Mouse (Mus musculus) cerebellum, adult 11-12 months (tissue): ENCODE results near the gene Naaladl1.
"Not testable (repeated sequence)": the region's sequence is repeated elsewhere in the genome, so short reads cannot be mapped to it uniquely, and the experiment has no call there.

Experiments
- DNase-seq: peaks from one replicate; pipeline ENCODE4 v3.0.0; 2022

Naaladl1 gene

GRCm38 (mm10) chr19:6084478-6085248, 20.9 kb upstream of the Naaladl1 start, which contains the start of the genes Zfpl1 and Cdca5:
TSS of gene Zfpl1 (minus strand) at chr19:6084956.
TSS of gene Cdca5 (plus strand) at chr19:6084983.
- DNase-seq, result peak; percentile 98

- DNase-seq, result no peak
Observed at GRCm38 (mm10) chr19:6085417-6085879, 20.1 kb upstream of the Naaladl1 start.

- DNase-seq, result no peak
Observed at GRCm38 (mm10) chr19:6088841-6089240, 16.7 kb upstream of the Naaladl1 start.

- no peak for DNase-seq
Observed at GRCm38 (mm10) chr19:6094119-6094518, 11.5 kb upstream of the Naaladl1 start, which contains the start of gene AC131692.1. TSS of gene AC131692.1 (plus strand) at chr19:6094419.

- no peak for DNase-seq
Observed at GRCm38 (mm10) chr19:6097847-6098246, 7.7 kb upstream of the Naaladl1 start.

- no peak for DNase-seq
Observed at GRCm38 (mm10) chr19:6101186-6101585, 4.4 kb upstream of the Naaladl1 start.

- no peak for DNase-seq
Observed at GRCm38 (mm10) chr19:6102169-6102853, 3.3 kb upstream of the Naaladl1 start.

- DNase-seq, result no peak
Observed at GRCm38 (mm10) chr19:6104476-6104875, 1.1 kb upstream of the Naaladl1 start.

GRCm38 (mm10) chr19:6113116-6113515, 7.5 kb downstream of the Naaladl1 start:
- DNase-seq, result no peak

GRCm38 (mm10) chr19:6116113-6116850, 10.7 kb downstream of the Naaladl1 start:
- DNase-seq, result peak; percentile 58

- DNase-seq, result no peak
Observed at GRCm38 (mm10) chr19:6117346-6117985, 11.9 kb downstream of the Naaladl1 start.

GRCm38 (mm10) chr19:6117986-6118676, 12.5 kb downstream of the Naaladl1 start, which contains the start of gene Sac3d1:
TSS of gene Sac3d1 (minus strand) at chr19:6118650.
- DNase-seq, result peak; percentile 86

GRCm38 (mm10) chr19:6118677-6119185, 13.1 kb downstream of the Naaladl1 start:
- peak; percentile 66 for DNase-seq

- no peak for DNase-seq
Observed at GRCm38 (mm10) chr19:6121761-6122160, 16.2 kb downstream of the Naaladl1 start.

- peak; percentile 30 for DNase-seq
Observed at GRCm38 (mm10) chr19:6123330-6123729, 17.7 kb downstream of the Naaladl1 start.

- no peak for DNase-seq
Observed at GRCm38 (mm10) chr19:6124898-6125297, 19.3 kb downstream of the Naaladl1 start.

- no peak for DNase-seq
Observed at GRCm38 (mm10) chr19:6126289-6126688, 20.7 kb downstream of the Naaladl1 start.

- DNase-seq, result no peak
Observed at GRCm38 (mm10) chr19:6126789-6127580, 21.4 kb downstream of the Naaladl1 start.

- DNase-seq, result peak; percentile 98
Observed at GRCm38 (mm10) chr19:6127760-6128341, 22.3 kb downstream of the Naaladl1 start, which contains the start of gene Snx15. TSS of gene Snx15 (minus strand) at chr19:6128304.

GRCm38 (mm10) chr19:6130414-6131128, 25.0 kb downstream of the Naaladl1 start:
- DNase-seq, result not testable (repeated sequence)
